Mouse (Mus musculus): ENCODE data around the gene Gm11236.
"Not testable (repeated sequence)": the region's sequence is repeated elsewhere in the genome, so short reads cannot be mapped to it uniquely, and the experiment has no call there.

Gene Gm11236

GRCm38 (mm10) chr4:73637821-73638220 lies at the start of gene Gm11236:
Gene Gm11236, plus strand, starts transcription at chr4:73638121.
- DNase-seq (ENCODE audit: extremely low spot score), result not testable (repeated sequence)

DNA sequence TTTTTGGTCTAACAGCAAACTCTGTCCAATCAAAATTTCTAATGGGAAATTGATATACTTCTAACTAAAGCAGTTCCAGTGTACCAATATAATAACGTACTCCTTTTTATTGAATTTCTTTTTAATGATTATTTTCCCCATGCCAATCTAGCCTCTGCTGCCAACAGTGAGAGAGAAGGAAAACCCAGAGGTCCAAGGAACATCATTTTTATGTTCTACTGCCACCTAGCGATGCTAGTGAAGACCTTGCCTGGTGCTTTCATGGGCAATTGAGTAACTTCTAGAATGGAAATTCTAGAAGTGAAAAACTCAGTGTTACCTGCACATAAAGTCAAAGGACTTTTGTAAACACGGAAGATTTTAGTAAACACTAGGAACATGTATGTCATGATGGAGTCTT lies 38.7 kb upstream of the Gm11236 start:
- DNase-seq (ENCODE audit: extremely low spot score), result peak; percentile 19

DNA sequence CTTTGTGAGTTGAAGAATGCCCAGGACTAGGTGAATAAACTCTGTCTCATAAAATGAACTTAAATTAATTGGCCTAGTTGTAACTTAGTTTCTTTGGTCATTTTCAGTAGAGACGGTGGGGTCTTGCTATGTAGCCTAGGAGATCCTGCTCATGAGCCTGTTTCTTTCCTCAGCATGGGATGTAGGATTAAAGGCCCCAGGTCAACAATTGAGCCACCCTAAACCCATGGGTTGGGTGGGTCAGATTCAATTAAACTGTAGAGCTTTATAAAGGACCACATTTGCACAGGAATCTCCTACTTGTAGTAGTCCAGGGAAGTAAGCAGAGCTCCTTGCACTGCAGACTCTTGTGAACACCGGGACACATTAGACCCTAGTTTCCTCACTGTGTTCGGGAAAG lies 30.3 kb upstream of the Gm11236 start, which contains the start of gene Gm11238:
TSS of gene Gm11238 (plus strand) at position 301 of the 400 bp plus-strand sequence.
- not testable (repeated sequence) for DNase-seq (ENCODE audit: extremely low spot score)

DNA sequence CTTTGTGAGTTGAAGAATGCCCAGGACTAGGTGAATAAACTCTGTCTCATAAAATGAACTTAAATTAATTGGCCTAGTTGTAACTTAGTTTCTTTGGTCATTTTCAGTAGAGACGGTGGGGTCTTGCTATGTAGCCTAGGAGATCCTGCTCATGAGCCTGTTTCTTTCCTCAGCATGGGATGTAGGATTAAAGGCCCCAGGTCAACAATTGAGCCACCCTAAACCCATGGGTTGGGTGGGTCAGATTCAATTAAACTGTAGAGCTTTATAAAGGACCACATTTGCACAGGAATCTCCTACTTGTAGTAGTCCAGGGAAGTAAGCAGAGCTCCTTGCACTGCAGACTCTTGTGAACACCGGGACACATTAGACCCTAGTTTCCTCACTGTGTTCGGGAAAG lies 15.2 kb upstream of the Gm11236 start, which contains the start of gene Gm11237:
TSS of gene Gm11237 (plus strand) at position 301 of the 400 bp plus-strand sequence.
- not testable (repeated sequence) for DNase-seq (ENCODE audit: extremely low spot score)

- not testable (repeated sequence) for DNase-seq (ENCODE audit: extremely low spot score)
These were observed 23.9 kb downstream of the Gm11236 start for GRCm38 (mm10) chr4:73661864-73662263.

DNA sequence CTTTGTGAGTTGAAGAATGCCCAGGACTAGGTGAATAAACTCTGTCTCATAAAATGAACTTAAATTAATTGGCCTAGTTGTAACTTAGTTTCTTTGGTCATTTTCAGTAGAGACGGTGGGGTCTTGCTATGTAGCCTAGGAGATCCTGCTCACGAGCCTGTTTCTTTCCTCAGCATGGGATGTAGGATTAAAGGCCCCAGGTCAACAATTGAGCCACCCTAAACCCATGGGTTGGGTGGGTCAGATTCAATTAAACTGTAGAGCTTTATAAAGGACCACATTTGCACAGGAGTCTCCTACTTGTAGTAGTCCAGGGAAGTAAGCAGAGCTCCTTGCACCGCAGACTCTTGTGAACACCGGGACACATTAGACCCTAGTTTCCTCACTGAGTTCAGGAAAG lies 30.1 kb downstream of the Gm11236 start, which contains the start of gene Gm11239:
TSS of gene Gm11239 (plus strand) at position 301 of the 400 bp plus-strand sequence.
- DNase-seq (ENCODE audit: extremely low spot score), result not testable (repeated sequence)

DNA sequence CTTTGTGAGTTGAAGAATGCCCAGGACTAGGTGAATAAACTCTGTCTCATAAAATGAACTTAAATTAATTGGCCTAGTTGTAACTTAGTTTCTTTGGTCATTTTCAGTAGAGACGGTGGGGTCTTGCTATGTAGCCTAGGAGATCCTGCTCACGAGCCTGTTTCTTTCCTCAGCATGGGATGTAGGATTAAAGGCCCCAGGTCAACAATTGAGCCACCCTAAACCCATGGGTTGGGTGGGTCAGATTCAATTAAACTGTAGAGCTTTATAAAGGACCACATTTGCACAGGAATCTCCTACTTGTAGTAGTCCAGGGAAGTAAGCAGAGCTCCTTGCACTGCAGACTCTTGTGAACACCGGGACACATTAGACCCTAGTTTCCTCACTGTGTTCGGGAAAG lies 45.3 kb downstream of the Gm11236 start, which contains the start of gene Gm428:
TSS of gene Gm428 (plus strand) at position 301 of the 400 bp plus-strand sequence.
- DNase-seq (ENCODE audit: extremely low spot score), result not testable (repeated sequence)

All from embryo, embryonic 9.5 days (tissue).